Mouse (Mus musculus): ENCODE measurements around the gene Exoc3l2.

The Exoc3l2 gene

GRCm38 (mm10) chr7:19462884-19463381, at the start of gene Exoc3l2:
Gene Exoc3l2 (plus strand): TSS chr7:19463331.
- DNase-seq (ENCODE audit: low read depth), result no peak

- no peak for DNase-seq (ENCODE audit: low read depth)
Observed at GRCm38 (mm10) chr7:19413525-19413924, 49.6 kb upstream of the Exoc3l2 start.

- no peak for DNase-seq (ENCODE audit: low read depth)
Observed at GRCm38 (mm10) chr7:19416590-19416989, 46.5 kb upstream of the Exoc3l2 start.

DNA sequence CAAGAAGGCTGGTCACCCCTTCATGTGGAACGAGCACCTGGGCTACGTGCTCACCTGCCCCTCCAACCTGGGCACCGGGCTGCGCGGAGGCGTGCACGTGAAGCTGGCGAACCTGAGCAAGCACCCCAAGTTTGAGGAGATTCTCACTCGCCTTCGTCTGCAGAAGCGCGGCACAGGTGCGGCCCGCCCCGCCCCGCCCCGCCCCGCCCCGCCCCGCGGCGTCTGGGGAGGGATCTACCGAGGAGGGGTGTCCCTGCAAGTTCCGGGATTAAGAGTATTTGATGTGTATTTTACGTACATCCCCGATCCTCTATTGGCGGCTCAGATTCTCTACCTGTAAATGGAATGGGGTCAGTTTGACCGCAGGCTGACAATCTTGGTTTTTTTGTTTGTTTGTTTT, 43.0 kb upstream of the Exoc3l2 start:
- DNase-seq (ENCODE audit: low read depth), result no peak

GRCm38 (mm10) chr7:19420821-19421636, 42.1 kb upstream of the Exoc3l2 start:
- peak; percentile 83 for DNase-seq (ENCODE audit: low read depth)

DNA sequence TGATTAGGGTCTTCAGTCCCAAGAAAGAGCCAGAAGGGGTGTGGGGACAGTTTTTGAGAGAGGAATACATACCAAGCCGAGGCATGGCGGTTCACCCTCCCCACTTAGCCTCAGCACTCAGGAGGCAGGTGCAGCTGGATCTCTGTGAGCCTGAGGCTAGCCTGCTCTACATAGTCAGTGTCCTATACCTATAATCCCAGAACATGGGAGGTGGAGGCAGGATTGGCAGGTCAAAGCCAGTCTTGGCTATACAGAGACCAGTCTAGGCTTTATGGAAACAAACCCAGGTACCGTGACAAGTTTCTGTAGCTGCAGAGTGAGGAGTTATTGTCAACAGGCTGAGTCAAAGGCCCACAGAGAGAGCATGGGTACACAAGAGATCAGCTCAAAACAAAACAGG, 40.0 kb upstream of the Exoc3l2 start:
- no peak for DNase-seq (ENCODE audit: low read depth)

DNA sequence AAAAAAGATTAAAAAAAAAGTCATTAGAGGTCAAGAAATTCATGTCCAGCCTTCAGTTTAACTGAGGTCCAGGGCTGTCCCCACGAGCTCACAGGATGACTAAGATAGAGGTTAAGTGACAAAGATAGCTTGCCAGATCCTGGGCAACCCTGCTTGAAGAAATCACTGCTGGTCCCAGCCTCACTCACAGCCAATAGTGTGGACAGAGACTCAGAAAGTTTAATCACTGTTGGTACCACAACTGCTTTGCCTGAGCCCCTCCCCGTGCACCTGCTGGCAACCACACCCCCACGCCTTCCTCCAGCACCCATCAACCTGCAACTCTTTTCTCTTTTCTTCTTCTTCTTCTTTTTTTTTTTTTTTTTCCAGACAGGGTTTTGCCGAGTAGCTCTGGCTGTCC, 39.1 kb upstream of the Exoc3l2 start:
- no peak for DNase-seq (ENCODE audit: low read depth)

- no peak for DNase-seq (ENCODE audit: low read depth)
Observed at GRCm38 (mm10) chr7:19426349-19426748, 36.8 kb upstream of the Exoc3l2 start.

DNA sequence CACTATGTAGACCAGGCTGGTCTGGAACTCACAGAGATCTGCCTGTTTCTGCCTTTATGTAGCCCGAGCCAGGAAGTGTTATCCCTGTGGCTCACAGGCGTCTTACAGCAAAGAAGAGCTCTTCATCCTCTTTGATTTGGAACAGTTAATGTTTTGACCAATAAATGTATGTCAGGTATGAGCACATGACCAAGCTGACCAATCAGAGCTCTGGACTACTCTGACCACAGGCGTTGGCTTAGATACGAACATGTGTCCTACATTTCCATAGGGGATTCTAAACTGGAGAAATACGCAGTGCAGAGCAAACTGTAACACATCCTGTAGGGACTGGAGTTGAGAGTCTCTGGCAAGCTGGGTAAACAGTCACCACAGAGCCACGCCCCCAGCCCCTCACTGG, 36.2 kb upstream of the Exoc3l2 start:
- DNase-seq (ENCODE audit: low read depth), result no peak

DNA sequence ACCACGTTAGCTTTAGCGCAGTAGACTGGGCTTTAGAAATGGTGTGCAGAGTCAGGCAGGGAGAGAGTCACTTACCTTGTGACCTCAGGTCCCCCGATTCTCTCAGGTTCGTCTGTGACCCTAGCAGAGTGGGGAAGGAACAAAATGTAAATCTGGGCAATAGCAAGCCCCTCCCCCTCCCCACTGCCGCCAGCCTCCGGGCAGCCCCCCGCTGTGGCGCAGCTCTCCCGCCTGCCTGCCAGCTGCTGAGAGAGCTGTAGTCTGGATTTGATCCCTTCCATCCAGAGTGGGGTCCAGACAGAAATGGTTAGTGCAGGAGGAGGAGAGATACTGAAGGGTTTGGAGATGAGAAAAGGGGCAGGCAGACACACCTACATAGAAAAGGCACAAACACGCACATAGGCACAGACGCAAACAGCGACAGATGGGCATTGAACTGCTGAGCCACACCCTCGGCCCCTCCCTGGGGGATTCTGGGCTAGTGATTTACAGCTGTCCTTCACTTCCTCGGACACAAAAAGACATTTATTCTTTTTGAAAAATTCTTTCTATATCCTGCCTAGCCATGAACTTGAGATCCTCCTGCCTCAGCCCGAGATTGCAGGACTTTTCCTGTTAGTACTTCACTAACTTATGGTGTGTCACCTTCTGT, 35.0 kb upstream of the Exoc3l2 start:
- no peak for DNase-seq (ENCODE audit: low read depth)

DNA sequence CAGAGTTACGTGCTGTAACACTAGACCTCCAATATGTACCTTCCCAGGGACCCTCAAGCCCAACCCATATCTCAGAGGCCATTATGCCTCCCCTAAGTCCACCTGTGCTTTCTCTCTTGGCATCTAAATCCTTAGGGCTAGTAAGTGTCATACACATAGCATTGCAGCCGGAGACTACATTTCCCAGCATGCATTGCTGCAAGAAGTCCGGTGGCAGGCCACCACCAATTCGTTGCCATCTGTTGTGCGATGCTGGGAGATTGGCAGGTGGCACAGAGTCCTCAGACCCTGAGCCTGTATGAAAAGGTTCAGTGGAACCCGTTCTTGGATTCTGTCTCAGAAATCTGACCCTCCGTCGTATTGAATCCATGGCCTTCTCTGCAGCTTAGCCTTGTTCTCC, 33.4 kb upstream of the Exoc3l2 start:
- no peak for DNase-seq (ENCODE audit: low read depth)

DNA sequence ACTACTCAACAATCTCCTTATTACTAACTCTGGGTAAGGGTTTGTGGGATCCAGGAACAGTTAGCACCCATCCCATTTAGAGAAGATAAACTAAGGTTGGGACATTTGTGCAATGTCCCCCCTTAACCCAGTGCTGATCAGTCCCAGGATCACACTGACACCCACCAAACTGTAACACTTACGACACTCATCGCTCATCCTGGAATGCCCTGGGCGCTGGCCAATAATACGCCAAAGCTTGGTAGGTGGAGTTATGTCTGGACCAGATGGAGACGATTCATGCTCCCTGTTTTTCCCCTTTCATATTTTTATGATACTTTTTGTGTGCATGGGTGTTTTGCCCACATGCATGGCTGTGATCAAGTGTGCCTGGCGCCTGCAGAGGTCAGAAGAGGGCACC, 32.7 kb upstream of the Exoc3l2 start:
- DNase-seq (ENCODE audit: low read depth), result no peak

- no peak for DNase-seq (ENCODE audit: low read depth)
Observed at GRCm38 (mm10) chr7:19432475-19432874, 30.7 kb upstream of the Exoc3l2 start.

DNA sequence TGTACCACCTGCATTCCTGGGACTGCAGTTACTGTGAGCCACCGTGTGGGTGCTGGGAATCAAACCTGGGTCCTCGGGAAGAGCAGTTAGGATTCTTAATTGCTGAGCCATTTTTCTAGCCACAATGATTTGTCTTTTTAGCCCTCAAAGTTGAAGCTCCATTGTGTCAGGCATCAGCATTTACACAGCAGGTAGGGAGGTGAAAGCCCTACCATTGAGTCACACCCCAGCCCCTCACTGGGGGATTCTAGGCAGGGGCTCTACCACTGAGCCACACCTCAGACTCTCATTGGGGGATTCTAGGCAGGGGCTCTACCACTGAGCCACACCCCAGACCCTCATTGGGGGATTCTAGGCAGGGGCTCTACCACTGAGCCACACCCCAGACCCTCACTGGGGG, 26.9 kb upstream of the Exoc3l2 start:
- DNase-seq (ENCODE audit: low read depth), result no peak

GRCm38 (mm10) chr7:19437048-19437447, 26.1 kb upstream of the Exoc3l2 start:
- no peak for DNase-seq (ENCODE audit: low read depth)

- DNase-seq (ENCODE audit: low read depth), result no peak
Observed at GRCm38 (mm10) chr7:19441448-19442091, 21.6 kb upstream of the Exoc3l2 start.

- peak; percentile 79 for DNase-seq (ENCODE audit: low read depth)
Observed at GRCm38 (mm10) chr7:19443344-19443743, 19.8 kb upstream of the Exoc3l2 start.

GRCm38 (mm10) chr7:19444801-19445200, 18.3 kb upstream of the Exoc3l2 start:
- DNase-seq (ENCODE audit: low read depth), result no peak

DNA sequence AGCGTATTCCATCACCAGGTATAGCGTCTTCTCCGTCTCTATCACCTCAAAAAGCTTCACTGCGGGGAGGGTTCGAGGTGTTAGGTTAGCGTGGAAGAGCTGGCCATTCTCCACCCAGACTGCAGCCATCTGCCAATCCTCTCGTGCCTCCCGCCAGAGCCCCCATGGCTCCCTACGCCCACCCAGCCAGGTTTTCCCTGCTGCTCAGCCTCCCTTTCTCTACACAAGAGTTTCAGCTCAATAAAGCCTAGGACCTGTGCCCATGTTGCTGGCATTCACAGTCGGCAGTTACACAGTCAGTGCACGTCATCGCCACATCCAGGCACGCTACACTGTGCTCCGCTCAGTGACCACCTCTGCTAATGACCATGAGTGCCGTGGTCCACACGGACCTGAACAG, 15.4 kb upstream of the Exoc3l2 start:
- no peak for DNase-seq (ENCODE audit: low read depth)

DNA sequence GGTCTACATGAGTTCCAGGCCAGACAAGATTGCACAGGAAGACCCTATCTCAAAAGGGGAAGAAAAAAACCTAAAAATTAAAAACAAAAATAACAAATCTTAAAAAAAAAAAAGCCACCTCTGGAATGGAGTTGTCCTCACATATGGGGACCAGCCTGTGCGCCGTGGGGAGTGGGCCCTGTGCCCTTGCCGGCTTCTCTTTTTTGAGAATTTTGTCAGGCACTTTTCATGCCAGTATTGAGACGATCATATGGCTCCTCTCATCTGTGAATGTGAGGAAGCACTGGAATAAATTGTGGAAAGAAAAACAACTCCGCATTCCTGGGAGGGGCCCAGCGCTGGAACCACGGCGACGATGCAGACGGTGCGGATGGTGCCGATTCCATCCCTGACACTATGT, 14.0 kb upstream of the Exoc3l2 start:
- no peak for DNase-seq (ENCODE audit: low read depth)

DNA sequence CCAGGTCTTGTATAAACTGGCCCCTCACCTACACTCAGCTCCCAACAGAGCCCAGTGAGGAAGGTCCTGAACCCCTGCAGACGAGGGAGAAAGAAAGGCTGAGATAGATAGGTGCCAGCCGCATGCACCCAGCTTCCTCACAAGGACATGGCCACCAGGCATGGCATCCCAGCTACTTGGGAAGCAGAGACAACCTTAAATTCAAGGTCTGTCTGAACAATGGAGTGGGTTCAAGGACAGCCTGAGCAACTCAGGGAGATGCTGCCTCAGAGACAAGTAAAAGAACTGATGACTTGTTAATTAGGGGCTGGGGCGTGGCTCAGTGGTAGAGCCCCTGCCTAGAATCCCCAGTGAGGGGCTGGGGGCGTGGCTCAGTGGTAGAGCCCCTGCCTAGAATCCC, 7.9 kb upstream of the Exoc3l2 start:
- no peak for DNase-seq (ENCODE audit: low read depth)

DNA sequence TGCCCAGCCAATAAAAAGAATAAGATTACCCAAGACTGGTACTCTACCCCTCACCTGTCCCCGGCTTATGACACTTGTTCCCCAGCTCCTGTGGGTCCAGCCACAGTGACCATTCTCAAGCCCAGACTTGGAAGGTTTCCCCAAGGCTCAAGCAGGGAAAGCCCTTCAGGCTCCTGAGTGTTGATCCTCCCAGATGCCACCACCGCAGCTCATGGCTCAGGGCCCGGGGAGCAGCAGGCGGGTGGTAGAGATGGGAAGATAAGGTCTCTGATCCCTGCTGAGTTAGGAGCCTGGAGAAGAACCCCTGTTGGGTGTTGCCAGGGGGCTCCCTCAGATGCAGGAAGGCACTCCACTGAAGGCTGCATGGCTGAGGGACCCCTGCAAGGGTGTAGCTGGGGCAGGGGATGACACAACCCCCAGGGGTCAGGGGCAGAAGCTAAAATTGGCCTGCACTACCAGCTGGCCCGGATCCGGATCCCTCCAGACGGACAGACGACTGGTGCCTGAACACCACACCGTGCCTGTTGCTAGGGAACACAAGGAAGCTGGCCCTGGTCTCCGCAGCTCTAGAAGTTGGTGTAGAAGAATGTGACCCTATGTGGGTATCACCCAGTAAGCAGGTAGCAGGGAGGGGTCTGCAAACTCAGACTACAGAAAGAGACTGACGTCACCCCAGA, 7.2 kb upstream of the Exoc3l2 start:
- no peak for DNase-seq (ENCODE audit: low read depth)
